In the genomic region with DNA sequence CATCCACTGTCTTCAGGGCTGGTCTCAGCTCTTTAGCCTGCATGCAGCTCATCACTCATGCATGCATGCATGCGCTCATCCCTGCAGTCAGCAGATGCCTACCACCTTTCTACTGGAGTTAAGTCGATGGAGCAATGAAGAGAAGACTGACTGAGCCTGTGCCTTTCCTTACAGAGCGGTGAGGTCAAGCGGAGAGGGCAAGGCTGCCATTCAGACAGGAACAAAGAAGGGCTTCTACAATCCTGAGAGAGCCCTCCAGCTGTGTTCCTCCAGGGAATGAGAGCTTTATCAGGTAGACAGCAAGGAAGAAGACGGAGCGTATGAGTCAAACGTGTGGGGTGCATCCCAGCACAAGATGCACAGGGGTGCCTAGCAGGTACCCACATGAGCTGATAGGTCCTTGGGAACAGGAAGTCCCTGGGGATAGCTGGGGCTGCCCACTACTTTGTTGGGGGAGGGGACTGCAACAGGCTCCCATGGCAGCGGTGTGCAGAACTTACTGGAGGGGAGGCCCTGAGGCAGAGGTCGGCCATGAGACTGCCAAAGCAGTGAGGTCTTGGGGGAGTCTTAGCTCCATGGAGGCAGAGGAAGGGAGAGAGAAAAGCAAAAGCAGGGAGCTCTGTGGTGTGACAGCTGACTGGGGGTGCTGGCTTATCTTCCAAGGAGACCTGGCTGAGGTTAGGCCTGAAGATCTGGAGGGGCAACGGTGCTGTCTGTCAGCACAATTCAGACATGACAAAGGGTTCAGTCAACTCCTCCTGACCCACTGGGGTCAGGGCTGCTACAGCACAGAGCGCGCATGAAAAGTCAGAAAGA, we compare ENCODE assay signal across 15 mouse cellular contexts. TPM values are rescaled to one million over a fixed set of nuclear protein-coding genes. Genes with fewer than 3 reads are reported as not detected.
DNase-seq lines count a peak whose midpoint lies in the region; ATAC-seq and TF ChIP-seq lines count a peak whose summit lies in the region.
"Had no signal": no experiment of that assay in that cellular context is flagged by ENCODE, and none has a peak within 500 bp of the region (broad histone marks: within the 10 kb centered on the region; RNA-seq: fewer than 3 reads in every experiment).

No protein-coding gene starts in this region.

- no peak overlapping the region for H3K4me3 ChIP-seq in hindbrain, embryonic 11.5 days (ENCODE audit: low read depth, low read length)
- no peak overlapping the region for H3K4me3 ChIP-seq in midbrain, embryonic 14.5 days (replicated peaks; ENCODE audit: low read depth, low read length)
- H3K4me3 ChIP-seq: liver, embryonic 15.5 days had no signal

- ATAC-seq in hindbrain, embryonic 11.5 days (ENCODE audit: low FRiP score), result peak; percentile 86
- peak; percentile 29; the same call in 1 of the 2 replicates for ATAC-seq in midbrain, embryonic 14.5 days (ENCODE audit: low FRiP score, low TSS enrichment)

- no peaks in the 10 kb centered on the region for H3K9me3 ChIP-seq in hindbrain, embryonic 11.5 days (ENCODE audit: control insufficient read depth, low read length)
- H3K9me3 ChIP-seq in midbrain, embryonic 14.5 days (ENCODE audit: control insufficient read depth, low read length), result no peaks in the 10 kb centered on the region
- H3K9me3 ChIP-seq: liver, embryonic 15.5 days had no signal

- intact Hi-C loops in left cerebral cortex, postnatal 36 days (cut with DNase I), result no loop called here

- no peak overlapping the region; the same call in 1 of the 2 replicates for H3K4me2 ChIP-seq in hindbrain, embryonic 11.5 days (replicated peaks; ENCODE audit: low read depth, low read length)
- no peak overlapping the region for H3K4me2 ChIP-seq in midbrain, embryonic 14.5 days (ENCODE audit: low read length)
- H3K4me2 ChIP-seq: liver, embryonic 15.5 days had no signal

- no peaks in the 10 kb centered on the region for H3K27me3 ChIP-seq in hindbrain, embryonic 11.5 days (ENCODE audit: control insufficient read depth, insufficient read depth, low read length)
- no peaks in the 10 kb centered on the region for H3K27me3 ChIP-seq in midbrain, embryonic 14.5 days (ENCODE audit: control insufficient read depth, insufficient read depth, low read length)
- H3K27me3 ChIP-seq: liver, embryonic 15.5 days had no signal

- no peak overlapping the region for H3K9ac ChIP-seq in hindbrain, embryonic 11.5 days (ENCODE audit: low read depth, low read length)
- H3K9ac ChIP-seq in midbrain, embryonic 14.5 days (replicated peaks; ENCODE audit: low read length), result no peak overlapping the region
- H3K9ac ChIP-seq: liver, embryonic 15.5 days had no signal

- 9% methylated on average over 12 of the region's 12 CpGs for WGBS in hindbrain, embryonic 11.5 days
- 10% methylated on average over 12 of the region's 12 CpGs for WGBS in midbrain, embryonic 14.5 days

- peak; percentile 4 for DNase-seq in adrenal gland, postnatal 10 days
- no peak for DNase-seq in adrenal gland, adult 18-20 months (ENCODE audit: low spot score in 2 of 2)
- DNase-seq in brain, embryonic 14.5 days (ENCODE audit: low read depth), result peak; percentile 66
- DNase-seq in hindbrain, embryonic 11.5 days (ENCODE audit: low spot score), result peak; percentile 78
- peak; percentile 46 for DNase-seq in midbrain, embryonic 14.5 days
- DNase-seq in c-Kit-positive CD71-positive TER-119-positive erythroid progenitor cells, embryonic 14.5 days (ENCODE audit: low spot score), result no peak
- no peak for DNase-seq in left cerebral cortex, postnatal 36 days (ENCODE audit: low spot score in 2 of 2)
- no peak for DNase-seq in spleen, postnatal 10 days (ENCODE audit: low spot score in 2 of 2)
- DNase-seq: adrenal gland, adult 8-10 months; cerebellum, adult 8-10 months; gastrocnemius, postnatal 36 days; heart, postnatal 10 days; kidney, adult 9 months; thymus, adult 18-20 months had no signal

- H3K27ac ChIP-seq in hindbrain, embryonic 11.5 days (ENCODE audit: low read depth, low read length), result peak overlapping the region; percentile 84
- H3K27ac ChIP-seq in midbrain, embryonic 14.5 days (replicated peaks; ENCODE audit: low read depth, low read length), result peak overlapping the region; percentile 53
- H3K27ac ChIP-seq: liver, embryonic 15.5 days had no signal

- TF ChIP-seq POLR2A in brain, embryonic 14.5 days (IDR thresholded peaks at IDR 0.05; ENCODE audit: borderline replicate concordance, extremely low read depth, insufficient read depth, insufficient read length, poor library complexity, severe bottlenecking), result no peak

- no peak for TF ChIP-seq CTCF in brain, embryonic 14.5 days (IDR thresholded peaks at IDR 0.05; ENCODE audit: borderline replicate concordance, extremely low read depth, insufficient read depth, insufficient read length)

- H3K4me1 ChIP-seq in hindbrain, embryonic 11.5 days (replicated peaks; ENCODE audit: control insufficient read depth, insufficient read depth, low read length), result peaks cover 20% of the 10 kb centered on the region
- H3K4me1 ChIP-seq in midbrain, embryonic 14.5 days (ENCODE audit: control insufficient read depth, insufficient read depth, low read length), result peaks cover 31% of the 10 kb centered on the region
- H3K4me1 ChIP-seq: liver, embryonic 15.5 days had no signal

- no peaks in the 10 kb centered on the region for H3K36me3 ChIP-seq in hindbrain, embryonic 11.5 days (ENCODE audit: control insufficient read depth, insufficient read depth, low read length)
- no peaks in the 10 kb centered on the region; the same call in 1 of the 2 replicates for H3K36me3 ChIP-seq in midbrain, embryonic 14.5 days (ENCODE audit: control insufficient read depth, insufficient read depth, low read length)
- H3K36me3 ChIP-seq: liver, embryonic 15.5 days had no signal

RNA-seq across cellular contexts. Expression of gene Mtcl1, which starts 37.2 kb away (rescaled TPM):
- total RNA-seq in adrenal gland, postnatal 10 days (2021), result 10 to 100 TPM in 1 of 2 experiments, 1 to 10 TPM in 1; 9.3 to 13.2 TPM
- 1 to 10 TPM; 5.1 to 6.1 TPM for total RNA-seq in adrenal gland, adult 18-20 months (2021)
- 18.8 and 34.8 TPM in 2 replicates for polyA plus RNA-seq in brain, embryonic 14.5 days (2012; rRNA removed)
- polyA plus RNA-seq in hindbrain, embryonic 11.5 days (2014; fragmentation: Nextera tagmentation; extraction: Ambion mirVana), result 47.9 and 59.8 TPM in 2 replicates
- 26.7 and 36.0 TPM in 2 replicates for polyA plus RNA-seq in midbrain, embryonic 14.5 days (2014; fragmentation: Nextera tagmentation; extraction: Ambion mirVana)
- total RNA-seq in left cerebral cortex, postnatal 36 days (2021), result 100 to 1,000 TPM in 1 of 2 experiments, 10 to 100 TPM in 1; 95.3 to 117 TPM

Comparison
In these comparisons a context has a peak if more than half of its experiments do, and no peak if none do; other contexts are left out.
1. DNase-seq: peak in adrenal gland, postnatal 10 days (single experiment), brain, embryonic 14.5 days (single experiment), hindbrain, embryonic 11.5 days (single experiment) and midbrain, embryonic 14.5 days (single experiment); none in adrenal gland, adult 18-20 months (0 of 2), c-Kit-positive CD71-positive TER-119-positive erythroid progenitor cells, embryonic 14.5 days (single experiment), left cerebral cortex, postnatal 36 days (0 of 2) and spleen, postnatal 10 days (0 of 2).
2. RNA of gene Mtcl1, which starts 37.2 kb away (total RNA-seq): 95.3 to 117 TPM in left cerebral cortex, postnatal 36 days; 9.3 to 13.2 TPM in adrenal gland, postnatal 10 days and 5.1 to 6.1 TPM in adrenal gland, adult 18-20 months; every median in the first group is over 4 times any median in the second.